Mouse (Mus musculus) cerebellum, adult 9-10 months (tissue): ENCODE measurements around the gene Bcas3.

Experiments used
- DNase-seq: peaks from one replicate; pipeline ENCODE4 v3.0.0; 2022

Gene Bcas3

DNA sequence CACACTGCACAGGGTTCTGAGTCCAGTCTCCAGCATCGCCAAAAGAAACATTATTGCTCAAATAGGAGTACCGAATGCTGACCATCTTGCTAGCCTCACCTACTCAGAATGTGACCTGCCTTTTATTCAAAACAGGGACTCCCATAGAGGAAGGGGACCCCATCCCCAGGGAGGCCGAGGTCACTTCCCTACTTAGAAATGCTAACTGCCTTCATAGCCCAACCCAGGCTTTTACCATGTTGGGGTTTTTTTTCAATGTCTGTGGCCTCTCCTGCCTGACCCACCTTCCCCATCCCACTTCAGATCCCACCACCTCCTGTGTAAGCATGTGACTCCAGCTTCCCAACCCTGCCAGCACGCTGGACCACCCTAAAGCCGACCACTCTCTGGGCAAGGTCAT lies 458.7 kb downstream of the Bcas3 start:
- no peak for DNase-seq

DNA sequence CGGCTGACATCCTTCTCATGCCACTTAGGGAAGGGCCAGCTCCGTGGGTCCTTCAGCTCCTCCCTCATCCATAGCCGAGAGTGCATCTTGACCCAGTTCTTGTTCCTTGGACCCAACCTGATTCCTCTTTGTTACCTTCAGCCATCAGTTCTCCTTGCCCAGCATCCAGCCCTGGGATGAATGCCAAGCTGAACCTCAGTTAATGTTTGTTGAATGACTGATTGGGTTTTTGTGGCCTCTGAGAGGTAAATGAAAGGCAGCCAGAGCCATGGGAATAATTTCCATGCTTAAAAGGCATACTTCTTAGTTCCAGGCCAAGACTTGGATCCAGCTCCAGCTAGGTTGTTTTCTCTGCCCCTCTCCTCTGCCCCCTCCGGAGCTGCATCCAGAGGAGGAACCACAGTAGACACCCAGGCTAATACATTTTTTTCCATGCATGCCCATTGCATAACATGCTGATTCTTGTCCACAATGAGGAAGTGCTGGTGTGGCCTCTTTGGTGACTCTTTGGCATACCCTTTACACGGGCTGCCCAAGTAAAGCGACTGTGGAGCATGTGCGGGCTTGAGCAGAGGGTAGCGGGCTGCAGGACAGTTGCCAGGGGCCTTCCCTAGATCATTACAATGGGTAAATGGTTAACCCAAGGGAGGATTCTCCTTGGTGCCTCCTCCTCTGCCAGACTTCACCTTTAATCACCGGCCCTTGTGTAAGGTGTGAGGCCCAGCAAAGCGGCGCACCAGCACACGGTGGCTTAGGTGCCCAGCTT lies 459.4 kb downstream of the Bcas3 start:
- no peak for DNase-seq

DNA sequence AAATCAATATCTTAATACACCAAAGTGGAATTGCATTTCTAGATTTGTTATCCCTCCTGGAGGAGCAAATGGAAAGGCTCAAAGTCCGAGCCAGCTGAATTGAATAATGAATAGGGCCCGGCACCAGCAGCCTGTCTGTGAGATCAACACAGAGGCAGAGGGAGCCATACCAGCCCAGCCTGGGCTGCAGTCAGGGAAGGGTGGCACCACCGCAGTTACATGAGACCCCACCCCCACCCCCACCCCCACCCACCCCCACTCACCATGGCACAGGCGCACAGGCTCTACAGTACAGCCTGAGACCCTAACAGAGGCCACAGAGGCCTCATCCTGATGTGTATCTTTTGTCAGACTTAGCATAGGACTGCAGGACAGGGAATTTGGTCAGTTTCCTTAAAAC lies 461.7 kb downstream of the Bcas3 start:
- no peak for DNase-seq

DNA sequence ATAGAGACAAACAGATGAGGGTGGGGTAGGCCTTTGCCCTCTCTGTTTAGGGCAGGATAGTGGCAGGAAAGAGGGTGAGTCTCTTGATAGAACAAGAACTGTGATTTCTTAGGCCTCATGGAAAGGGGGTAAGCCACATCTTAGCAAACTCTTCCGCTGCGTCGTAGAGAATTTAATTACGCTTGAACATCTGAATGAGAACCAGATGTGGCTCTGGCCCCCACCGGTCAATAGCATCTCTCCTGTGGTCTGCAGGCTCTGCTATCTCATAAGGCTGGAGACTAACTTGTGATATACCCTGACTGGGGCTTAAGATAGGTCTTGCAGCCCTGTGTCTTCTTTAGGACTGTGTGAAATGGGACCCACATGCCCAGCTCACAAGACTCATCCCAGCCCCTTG lies 463.5 kb downstream of the Bcas3 start:
- no peak for DNase-seq

DNA sequence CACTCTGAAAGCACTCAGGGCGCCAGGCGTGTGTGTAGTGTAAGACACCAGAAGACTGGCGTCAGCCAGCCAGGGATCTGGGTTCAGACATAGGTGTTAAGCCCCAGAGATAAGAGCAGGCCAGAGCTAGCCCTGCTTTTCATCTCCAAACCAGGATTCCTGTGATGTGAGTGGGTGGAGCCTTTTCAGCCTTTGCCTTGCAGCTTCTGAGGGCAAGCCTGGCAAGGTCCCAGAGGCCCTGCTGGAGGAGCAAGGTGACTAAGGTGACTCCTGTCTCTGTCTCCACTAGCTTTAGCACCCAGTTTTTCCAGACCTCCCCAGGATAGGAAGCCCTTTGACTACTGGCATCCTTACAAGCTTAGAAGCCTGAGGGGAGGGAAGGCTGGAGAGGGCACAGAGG lies 465.4 kb downstream of the Bcas3 start:
- DNase-seq, result no peak

DNA sequence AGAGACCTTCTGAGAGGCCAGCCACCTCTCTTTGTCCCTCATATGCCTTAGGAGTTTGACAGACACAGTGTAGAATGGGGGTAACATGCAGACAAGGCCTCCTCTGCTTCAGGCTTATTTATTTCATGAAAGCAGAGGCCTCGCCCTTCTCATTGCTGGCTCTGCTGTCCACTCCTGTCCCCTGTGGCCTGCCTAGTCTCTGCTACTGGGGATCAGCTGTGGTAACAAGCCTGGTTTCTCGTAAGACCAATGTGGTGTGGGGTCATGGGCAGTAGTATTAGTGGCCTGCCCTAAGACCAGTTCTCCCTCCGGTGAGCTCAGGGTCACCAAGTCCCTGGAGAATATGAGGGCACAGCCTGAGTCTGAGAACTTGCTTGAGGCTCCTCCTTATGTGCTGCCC lies 468.0 kb downstream of the Bcas3 start:
- DNase-seq, result no peak

DNA sequence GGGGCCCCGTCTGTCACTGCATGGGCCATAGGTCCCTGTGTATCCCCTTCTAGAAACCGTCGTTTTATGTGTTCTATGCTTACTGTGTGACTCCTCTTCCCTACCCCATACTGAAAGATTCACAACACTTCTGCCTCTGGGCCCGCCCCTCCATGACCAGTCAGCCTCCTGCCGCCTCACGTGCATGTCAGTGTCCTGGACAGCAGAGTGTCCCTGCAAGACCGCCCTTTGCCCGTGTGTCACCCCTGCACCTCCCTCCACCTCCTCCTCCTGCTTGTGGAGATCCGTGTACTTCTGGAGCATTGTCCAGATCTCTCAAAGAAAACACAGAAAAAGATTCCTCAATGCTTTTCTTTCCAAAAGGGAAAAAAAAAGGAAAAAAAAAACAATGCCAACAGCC lies 468.7 kb downstream of the Bcas3 start:
- DNase-seq, result no peak

DNA sequence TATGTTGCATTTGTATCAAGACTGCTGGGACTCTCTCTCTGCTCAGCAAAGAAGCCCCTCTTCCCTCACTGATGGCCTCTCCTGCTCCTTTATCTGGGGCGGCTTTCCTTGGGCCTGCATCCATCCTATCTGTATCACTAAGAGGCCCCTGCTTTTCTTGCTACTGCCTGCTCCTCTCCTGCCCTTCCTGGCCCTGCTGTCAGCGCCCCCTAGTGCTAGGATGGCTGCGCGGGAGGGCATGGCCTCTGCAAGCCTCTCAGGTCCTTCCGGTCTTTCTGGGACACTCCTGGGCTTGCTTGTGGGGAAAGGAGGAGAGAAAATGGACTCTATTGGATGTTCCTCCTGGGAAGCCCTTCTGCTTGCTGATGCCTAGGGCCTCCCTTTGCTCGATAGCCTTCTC lies 470.2 kb downstream of the Bcas3 start:
- DNase-seq, result peak; percentile 50

DNA sequence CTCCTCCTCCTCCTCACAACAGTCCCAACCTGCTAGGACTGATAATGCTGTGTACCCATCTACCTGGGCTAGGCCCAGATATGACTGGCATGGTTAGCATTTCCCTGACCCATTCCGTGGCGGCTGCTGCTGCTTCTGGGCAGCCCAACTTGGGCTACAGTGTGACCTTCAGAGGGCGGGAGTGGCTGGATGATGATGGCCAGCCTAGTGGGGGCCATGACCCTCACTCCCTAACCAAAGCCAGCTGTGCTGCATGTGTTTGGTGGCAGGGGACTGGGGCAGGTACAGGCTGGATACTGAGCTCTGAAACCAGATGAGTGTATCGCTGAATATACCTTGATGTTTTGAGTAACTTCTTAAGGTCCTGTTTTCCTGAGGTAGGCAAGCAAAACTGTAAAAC lies 470.8 kb downstream of the Bcas3 start:
- no peak for DNase-seq

DNA sequence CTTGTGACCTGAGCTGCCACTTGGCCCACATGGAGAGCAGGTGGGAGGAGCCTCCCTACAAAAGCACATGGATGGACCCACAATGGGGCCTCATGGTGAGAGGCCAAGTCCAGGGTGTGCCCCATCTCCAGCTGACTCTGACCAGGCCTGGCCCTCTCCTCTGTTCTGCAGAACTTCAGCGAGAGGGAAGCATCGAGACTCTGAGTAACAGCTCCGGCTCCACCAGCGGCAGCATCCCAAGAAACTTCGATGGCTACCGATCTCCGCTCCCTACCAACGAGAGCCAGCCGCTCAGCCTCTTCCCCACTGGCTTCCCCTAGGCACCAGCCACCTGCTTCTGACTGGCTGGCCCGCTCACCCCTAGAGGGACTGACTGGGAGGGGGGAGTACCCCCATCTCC lies 472.1 kb downstream of the Bcas3 start:
- DNase-seq, result no peak

DNA sequence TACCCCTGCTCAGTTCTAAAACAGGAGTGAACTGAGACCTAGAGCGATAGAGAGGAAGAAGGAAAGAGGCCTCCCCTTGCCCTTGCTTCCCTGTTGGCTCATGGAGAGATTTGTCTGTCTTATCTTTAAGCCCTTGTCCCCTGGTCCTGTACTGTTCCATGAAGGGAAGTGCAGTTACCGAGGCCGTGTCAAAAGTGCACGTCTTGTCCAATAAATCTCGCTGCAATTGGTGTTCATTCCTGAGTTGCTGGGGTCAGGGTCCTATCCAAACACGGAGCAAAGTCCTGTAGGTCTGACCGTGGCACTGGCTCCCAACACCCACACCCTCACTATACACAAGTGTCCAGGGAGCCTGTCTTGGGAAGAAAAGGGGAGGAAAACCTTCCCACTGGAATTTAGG lies 472.9 kb downstream of the Bcas3 start:
- no peak for DNase-seq

DNA sequence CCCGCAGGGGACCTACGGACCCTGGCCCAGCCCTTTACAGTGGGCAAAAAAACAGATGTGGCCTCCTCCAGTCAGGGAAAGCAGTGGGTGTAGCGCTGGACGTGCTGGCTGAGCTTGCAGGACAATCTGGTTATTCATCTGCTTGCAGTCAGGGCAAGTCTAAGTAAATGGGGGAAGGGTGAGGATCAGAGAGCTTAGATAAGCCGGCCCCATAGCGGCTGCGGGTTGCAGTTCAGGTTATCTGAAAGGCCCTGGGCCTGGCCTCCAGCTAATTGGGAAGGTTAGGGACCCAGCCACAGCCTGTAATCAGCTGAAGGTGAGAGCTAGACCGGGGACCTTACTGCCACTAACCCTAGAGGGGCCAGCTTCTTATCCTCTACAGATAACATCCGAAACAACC lies 474.4 kb downstream of the Bcas3 start:
- DNase-seq, result no peak

DNA sequence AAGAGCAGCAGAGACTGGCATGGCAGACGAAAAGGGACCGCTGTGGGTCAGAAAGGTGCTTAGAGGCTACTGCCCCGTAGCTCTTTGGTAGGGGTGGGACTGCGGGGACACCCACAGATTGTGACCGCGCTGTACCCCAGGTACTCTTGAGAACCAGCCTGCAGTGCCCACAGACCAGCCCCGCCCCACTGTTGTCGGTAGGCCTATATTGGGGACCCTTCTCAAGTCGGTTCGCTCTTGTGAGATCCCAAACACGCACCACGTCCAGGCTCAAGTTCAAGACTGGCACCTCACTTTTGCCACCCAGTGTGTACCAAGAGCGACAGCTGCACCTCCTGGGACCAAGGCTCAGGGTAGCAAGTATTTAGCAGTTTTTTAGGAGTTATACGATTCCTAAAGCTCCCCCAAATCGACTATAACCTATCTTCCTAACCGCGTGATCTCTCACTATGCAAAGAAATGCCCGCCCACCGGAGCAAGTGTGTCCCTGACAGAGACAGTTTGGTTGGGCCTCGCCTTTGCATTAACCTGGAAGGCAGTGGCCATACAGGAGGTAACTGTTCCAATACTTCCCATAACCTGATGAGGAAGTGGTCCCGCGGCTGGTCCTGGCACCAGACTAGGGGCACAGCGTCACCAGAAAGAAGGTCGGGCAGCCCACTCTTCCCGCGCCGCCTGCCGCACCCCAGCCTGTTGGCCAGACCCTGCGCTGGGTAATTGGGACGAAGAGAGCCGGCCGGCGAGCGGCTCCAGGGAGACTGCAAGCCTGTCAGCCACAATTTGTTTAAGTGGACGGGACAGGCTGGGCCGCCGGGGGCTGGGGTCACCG lies 475.9 kb downstream of the Bcas3 start:
- DNase-seq, result no peak

DNA sequence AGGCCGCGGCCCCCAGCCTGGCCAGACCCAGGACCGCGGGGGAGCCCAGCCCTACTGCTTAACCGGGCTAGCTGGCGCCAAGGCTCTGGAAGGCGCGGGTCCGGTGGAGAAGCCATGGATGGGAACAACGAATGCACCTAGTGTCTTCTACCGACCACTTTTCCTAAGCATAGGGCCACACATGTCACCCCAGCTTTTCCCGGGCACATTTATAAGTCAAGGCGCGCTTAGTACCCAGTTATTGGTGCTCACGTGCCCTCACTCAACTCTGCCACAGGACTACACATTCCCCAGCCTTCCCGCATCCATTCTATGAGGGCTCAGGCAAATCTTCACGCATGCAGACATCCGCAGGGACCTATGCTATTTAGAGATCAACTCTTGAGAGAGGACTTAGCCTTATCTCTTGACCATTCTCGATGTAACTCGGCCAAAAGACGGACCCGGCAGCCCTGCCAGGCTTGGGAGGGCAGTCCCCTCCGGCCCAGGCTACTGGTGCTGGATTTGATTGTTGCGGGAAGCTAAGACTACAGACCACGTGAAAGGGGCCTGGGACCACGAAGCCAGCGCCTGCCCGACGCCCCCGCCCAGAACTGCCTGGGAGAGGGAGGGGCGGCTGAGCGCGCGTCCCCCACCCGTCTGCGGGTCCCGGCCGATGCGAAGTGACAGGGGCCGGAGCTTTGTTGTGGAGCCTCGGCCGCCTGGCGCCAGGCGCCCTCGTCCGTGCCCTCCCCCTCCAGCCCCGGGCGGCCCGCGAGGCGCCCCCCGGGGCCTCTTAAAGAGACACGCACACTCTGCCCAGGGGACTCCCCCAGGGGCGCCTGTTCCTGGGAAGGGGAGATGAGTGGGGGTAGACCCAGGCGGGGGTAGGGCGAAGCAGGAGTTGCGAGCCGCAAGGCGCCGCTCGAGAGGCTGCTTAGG lies 476.8 kb downstream of the Bcas3 start:
- DNase-seq, result no peak

DNA sequence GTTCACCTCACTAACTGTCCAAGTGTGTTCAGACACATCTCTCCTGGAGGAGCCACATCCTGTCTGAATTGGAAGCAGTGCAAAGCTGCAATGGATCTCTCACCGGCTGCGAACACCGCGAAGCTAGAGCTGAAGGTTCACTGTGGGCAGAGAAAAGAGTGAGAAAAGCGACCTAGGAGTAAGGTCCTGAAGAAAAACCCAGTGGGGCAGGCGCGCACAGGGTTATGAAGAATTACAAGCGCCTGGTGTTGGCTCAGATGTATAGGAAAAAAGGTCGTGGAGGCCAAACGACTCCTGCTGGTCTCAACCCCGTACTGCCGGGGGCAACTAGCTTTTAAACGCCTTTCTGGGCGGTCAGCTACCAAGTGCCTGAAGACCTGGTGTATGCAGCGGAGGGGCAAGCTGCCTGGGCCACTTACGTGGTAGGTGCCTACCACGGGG lies 478.0 kb downstream of the Bcas3 start:
- no peak for DNase-seq

DNA sequence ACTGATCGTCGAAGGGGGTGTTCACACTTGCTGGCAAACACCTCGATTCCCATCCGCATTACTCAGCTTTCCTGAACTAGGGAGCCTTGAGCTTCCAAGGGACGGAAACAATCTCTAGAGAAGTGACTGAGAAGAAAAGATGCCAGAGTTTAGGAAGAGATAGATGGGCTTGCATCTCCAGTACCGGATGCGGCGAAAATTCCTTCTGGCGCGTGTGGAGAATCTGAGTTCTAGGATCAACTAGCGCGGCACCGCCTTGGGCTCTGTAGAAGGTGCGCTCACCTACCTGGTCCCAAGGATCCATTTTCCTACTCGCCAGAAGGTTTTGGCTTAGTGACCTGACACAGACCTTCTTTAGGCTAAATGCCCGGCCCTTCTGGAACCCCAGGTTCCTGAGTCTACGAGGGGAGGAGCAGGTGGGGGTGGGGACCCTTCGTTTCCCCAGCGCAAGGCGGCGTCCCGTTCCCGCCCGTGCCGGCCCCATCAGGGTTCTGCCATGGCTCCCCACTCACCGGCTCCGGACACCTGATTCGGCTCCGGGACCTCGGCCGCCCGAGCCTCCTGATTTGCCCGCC lies 478.8 kb downstream of the Bcas3 start:
- no peak for DNase-seq

DNA sequence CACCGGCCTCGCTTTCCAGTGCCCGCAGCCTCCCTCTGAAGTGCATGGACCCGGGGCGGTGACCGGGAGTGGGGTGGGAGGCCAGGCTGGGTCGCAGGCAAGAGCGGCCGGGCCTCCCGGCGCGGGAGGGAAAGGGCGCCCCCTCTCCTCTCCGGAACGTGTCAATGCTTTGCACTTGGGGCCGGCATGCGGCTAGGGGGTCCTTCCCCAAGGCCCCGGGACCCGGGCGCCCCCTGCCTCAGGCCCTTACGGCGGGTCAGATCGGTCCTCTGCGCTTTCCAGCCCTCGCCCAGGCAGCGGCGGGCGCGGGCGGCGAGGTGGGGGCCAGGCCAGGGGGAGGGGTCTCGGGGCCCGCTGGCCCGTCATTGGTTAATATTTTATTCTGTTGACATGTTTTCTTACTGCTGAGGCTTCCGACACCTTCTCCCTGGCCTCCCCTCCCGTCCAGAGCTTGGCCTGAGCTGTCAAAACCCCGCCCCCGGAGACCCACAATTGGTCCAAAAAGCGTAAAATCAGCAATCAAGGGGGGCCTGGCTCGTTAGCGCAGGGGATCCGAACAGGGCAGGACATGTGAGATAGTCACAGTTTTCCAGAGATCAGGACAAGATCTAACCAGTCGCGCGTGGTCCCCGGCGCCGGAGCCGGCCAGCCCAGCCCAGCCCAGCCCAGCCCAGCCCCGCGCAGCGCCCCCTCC lies 479.4 kb downstream of the Bcas3 start, which contains the start of gene Tbx2:
Tbx2 (plus strand) TSS at position 321 of the 694 bp plus-strand sequence.
- DNase-seq, result no peak

DNA sequence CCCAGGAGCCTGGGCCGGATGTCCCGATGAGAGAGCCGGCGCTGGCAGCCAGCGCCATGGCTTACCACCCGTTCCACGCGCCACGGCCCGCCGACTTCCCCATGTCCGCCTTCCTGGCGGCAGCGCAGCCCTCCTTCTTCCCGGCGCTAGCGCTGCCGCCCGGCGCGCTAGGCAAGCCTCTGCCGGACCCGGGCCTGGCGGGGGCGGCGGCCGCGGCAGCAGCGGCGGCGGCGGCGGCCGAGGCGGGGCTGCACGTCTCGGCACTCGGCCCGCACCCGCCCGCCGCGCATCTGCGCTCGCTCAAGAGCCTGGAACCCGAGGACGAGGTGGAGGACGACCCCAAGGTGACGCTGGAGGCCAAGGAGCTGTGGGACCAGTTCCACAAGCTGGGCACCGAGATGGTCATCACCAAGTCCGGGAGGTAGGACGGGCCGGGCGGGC lies 480.1 kb downstream of the Bcas3 start:
- no peak for DNase-seq

DNA sequence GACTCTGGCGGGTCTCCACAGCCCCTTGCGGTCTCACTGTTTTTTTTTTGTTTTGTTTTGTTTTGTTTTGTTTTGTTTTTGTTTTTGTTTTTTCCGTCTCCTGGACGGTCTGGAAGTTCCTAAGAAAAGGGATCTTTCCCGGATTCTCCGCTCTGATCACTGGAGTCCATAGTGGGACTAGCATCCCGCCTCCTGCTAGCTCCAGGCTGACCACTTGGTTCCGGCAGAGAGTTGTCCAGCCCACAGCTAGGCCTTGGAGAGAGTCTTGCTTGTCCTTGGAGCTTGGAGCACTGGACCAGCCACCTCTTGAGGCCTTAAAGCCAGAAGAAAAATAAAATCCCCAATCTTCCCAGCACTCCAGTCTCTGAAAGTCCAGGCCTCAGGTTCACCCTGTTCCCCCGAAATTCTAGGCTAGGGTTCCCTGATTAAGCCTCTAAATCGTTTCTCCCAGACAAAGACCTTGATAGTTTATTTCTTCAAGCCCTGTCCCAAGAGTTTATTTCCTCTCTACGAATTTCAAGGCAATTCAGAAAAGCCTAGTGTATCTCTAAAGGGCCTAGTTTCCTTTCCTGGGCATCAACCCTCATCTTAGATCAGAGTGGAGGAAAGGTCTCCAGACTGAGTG lies 480.9 kb downstream of the Bcas3 start:
- no peak for DNase-seq

DNA sequence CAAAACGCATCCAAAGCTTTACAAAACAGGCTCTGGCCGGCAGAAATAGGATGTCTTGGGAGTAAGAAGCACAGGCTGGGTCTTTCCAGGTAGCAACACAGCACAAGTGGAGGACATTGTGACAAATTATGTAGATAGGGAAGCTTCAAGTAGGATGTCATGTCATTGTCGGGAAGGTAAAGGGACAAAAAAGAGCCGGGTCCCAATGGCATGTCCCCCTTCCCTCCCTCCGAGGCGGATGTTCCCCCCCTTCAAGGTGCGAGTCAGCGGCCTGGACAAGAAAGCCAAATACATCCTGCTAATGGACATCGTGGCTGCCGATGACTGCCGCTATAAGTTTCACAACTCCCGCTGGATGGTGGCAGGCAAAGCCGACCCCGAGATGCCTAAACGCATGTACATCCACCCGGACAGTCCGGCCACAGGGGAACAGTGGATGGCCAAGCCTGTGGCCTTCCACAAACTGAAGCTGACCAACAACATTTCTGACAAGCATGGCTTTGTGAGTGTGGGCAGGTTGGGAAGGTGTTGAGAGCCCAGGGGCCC lies 481.5 kb downstream of the Bcas3 start:
- DNase-seq, result no peak

DNA sequence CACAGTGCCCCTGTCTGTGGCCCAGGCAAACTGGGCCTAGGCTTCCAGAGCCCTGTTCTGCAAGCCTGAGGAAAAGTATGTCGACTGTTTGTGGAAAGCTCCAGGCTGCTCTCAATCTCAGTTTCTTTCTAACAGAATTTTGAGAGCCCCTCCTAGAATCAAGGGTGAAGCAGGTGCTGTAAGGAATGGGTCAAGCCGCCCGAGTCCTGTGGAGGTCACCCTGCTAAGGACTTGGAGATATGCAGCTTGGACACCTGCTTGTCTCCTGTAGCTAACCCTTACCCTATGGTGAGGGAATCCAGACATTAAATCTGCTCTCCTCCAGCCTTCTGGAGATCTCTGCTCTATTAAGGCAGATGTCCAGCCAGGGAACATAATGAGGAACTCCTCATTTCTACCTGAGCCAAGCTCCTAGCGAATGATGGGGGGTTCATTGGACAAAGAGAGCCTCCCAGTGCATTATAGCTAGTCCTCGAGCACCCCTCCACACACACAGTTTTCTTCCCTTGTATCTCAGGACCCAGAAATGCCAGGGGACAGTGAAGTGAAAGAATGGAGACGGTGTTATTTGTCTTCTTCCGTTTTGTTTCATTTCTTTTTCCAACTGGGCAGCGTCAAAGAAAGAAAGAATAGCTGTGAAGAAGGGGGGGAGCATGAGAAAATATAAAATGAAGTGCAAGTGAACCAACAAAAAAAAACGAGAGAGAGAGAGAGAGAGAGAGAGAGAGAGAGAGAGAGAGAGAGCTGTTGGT lies 482.2 kb downstream of the Bcas3 start:
- no peak for DNase-seq
